Mouse (Mus musculus) liver, adult (tissue): ENCODE data around the gene Calm1.

Source experiments
- GATA4 ChIP-seq: IDR thresholded peaks from 2 replicates; pipeline ENCODE4 v1.6.1; 2014; ENCODE audit warnings: mild to moderate bottlenecking, low read length; ENCODE audit not compliant: insufficient replicate concordance

Gene Calm1

DNA sequence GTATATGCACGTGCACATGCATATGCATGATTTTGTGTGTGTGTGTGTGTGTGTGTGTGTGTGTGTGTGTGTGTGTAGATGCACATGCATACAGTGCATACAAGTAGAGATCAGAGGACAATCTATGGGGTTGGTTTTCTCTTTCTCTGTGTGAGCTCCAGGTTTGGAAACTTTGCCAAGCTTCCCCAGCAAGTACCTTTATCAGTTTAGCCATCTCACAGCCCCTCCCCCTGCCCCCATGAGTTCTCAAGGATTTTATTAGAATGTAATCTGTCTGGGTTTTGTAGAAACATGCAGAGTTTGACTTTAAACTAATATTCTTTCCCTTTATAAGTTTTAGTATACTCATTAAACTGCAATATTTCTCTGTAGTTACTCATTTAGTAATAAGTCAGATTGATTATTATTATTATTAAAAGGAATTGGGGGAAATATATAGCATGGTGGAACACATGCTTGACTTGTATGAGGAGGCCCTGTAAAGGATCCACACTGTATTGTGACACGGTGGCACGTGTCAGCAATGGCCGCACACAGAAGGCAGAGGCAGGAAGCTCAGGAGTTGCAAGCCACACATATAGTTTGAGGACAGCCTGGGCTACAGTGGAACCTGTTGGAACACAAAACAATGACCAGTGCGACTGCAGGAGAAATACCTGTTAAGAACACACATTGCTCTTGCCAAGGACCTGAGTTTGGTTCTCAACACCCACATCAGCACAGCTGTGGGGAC, 12.4 kb downstream of the Calm1 start:
- no peak for TF ChIP-seq GATA4

DNA sequence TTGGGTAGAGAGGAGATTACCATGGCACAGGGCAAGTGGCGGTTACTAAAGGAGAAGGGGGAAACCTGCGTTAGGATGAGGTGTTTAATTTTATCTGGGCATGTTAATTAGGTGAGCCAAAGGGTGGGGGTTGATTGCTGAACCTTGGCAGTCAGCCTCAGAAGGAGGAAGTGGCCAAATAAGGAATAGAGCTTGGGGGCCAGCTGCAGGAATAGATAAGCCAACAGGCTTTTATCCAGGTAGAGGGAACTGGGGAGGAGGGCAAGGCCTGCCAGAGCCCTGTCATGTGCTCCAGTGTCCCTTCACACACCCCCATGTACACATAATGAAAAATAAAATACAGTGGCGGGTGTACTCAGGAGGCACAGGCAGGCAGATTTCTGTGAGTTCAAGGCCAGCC, 13.2 kb downstream of the Calm1 start:
- TF ChIP-seq GATA4: no peak

DNA sequence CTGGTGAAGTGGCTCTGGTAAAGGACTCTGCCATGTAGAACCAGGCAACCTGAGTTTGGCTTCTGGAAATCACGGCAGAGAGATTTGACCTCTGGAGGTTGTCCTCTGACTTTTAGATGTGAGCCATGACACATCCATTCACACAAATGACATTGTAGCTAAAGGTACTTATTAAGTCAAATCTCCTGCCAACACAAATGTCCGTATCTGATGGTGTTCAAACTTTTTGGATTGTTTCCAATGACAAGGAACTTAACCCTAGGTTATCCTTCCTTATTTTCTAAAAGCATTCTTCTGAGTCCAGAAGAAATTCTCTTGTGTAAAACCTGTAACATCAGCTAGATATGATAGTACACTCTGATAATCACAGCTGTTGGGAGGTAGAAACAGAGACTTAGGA, 13.9 kb downstream of the Calm1 start:
- no peak for TF ChIP-seq GATA4

DNA sequence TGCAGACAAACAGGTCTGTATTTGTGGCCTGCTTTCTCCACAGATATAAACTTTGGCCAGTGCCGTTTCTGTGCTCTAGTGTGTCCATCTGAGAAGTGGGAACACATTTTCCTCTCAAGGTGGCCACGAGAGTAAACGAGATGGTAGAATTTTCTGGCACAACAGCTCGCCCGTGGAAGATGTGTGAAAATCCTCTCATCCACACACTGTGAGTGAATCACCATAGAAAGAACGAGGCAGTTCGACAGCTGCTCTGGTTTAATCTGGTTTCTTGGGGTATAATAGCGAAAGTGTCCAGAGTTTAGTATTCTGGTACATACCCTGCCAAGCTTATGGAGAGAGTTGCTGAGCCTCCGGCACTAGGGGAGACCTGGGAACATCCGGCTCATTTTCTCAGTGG, 14.9 kb downstream of the Calm1 start:
- no peak for TF ChIP-seq GATA4

DNA sequence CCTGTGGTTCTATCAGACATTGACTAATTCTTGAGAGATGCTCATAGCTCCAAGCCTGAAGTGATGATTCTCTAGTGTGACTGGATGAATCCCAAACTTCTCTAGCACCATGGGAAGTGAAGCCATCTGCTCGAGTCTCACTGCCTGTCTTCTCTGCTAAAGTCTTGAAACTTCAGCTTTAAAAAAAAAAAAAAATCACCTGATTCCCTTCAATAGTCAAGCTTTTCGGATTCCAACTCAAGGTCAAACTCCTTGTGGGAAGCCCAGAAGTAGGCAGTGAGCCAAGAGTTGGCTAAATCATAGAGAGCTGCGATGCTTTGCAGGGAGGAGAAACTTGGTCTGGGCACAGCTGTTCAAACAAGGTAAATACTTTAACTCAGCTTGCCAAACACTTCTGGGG, 15.5 kb downstream of the Calm1 start:
- TF ChIP-seq GATA4: no peak

DNA sequence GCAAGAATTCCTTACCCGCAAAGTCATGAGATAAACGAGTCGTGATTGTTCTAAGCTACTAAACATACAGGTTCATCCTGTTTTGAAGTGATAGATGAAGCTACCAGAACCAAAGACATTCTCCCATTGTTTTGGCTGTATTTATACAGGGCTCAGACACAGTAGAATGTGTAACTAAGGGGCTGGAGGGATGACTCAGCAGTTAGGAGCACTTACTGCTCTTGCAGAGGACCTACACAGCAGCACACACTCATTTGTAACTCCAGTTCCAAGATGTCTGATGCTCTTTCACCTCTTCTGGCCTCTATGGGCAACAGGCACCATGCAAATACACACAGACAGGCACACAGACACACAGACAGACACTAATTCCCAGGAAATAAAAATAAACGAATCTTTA, 20.8 kb downstream of the Calm1 start:
- no peak for TF ChIP-seq GATA4

DNA sequence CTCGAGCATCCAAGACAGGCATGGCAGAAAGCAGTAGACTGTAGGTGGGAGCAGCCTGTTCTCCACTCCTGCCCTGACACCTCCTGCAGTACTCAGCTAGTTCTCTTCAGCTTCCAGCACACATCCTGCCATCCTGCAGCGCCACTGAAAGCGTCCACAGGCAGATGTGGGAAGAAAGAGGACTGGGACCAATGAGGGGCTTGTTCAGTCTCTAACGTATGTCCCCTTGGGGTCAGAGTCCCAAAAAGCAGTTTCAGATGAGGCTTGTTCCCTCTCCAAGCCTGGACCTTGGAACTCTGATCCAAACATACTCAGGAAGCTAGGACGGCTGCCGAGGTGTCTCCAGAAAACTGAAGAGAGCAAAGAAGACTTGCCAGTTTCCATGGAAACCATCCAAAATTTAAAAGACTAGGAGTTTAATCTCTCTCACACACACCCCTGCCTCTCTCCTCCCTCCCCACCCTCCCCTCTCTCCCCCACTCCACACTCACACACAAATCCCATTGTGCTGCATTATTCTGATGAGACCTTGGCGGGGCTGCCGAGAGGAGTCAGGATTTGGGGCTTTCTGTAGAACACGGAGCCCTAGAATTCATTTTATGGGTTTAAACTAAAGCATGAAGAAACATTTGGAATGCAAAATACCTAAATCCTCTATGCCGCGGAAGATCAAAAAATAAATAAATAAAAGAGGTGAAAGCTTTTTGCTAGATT, 22.5 kb downstream of the Calm1 start:
- no peak for TF ChIP-seq GATA4

DNA sequence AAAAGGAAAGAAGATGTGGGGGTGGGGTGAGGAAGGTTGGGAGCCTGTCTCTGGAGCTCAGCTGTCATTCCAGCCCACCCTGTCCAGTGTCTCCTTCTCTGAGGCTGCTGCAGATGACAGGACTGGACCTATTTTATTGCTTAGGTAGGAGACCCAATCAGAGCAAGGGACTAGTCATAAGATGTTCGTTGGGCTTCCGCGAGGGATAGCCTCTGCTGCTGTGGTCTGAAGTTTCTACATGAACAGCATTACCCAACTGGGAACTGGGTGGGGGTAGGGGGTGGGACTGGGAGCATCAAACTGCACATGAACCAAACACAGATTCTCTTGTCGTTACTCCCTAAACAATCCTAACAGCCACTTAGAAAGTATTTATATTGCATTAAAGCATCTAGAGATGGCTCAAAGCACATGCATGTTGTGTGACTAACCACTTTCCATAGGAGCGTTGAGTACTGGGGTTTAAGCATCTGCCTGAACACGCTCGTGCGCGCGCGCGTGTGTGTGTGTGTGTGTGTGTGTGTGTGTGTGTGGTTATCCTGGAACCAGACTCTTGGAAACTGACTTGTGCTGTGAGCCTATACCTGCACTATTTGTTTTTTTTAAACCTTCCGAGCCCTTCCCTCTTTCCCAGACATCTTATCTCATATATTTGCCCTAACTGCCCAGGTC, 23.2 kb downstream of the Calm1 start:
- no peak for TF ChIP-seq GATA4

DNA sequence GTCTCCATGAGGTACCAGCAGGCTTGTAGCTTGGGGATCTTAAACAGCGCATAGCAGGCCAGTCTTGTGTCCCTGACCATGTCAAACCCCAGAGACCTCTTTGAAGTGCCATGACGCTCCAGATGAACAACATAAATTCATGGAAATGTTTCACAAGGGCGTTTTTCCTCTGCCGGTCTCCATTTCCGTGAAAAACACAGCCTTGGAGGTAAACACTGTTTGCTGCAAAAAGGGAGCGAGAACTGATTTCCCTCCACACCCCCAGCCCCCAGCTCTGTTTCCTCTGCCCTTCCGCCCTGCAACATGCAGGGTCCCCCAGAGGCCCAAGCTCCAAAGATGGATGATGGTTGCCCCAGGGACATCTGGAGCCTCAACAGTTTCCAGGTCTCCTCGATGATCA, 24.3 kb downstream of the Calm1 start:
- TF ChIP-seq GATA4: no peak

DNA sequence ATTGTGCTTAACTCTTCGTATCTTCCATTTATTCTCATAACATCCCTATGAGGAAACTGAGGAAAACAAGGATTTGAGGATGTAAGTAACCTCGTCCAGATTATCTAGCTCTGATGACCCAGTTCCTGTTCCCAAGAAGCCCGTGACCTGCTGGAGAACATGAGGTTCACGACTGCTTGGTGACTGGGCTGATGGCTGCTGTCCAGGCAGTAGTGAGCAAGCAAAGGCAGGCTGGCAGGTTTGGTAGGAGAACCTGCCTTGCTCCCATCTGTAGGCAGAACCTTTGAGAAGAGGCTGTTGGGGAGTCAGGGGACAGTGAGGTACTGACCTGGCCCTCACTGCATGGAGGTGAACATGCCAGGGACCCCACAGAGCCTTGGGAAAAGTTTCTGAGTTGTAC, 26.0 kb downstream of the Calm1 start:
- TF ChIP-seq GATA4: no peak

DNA sequence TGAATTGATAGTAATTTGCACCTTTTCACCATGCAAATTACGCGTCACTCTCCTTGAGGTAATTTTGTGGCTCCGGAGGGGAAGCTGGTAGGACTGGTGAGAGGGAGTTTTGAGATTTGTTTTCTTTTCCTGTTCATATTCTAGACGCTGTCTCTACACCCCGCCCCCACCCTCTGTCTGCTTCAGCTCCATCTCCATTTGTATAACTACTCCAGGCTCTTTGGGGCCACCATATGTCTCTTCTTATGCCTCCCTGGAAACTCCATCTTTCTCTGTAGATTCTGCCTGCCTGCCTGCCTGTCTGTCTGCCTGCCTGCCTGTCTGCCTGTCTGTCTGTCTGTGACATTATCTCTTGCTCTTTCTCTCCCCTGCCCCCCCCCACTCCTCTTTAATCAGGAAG, 26.8 kb downstream of the Calm1 start:
- TF ChIP-seq GATA4: no peak

DNA sequence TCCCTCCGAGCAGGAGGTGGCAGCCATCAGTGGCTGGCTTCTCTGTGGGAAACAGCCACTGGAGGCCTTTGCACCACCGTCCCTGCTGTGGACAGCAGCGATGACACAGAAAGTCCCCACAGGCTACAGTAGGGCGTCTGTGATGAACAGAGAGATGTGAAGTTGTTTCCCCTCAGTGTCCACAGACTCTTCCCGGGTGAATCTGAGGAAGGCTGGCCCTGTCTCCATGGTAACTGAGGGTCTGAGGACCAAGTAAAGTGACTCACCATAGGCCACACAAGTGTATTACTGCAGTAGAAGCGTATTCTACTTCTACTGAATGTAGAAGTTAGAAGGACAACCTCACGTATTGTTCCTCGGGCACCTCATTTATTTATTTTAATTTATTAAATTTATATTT, 27.4 kb downstream of the Calm1 start:
- TF ChIP-seq GATA4: no peak

DNA sequence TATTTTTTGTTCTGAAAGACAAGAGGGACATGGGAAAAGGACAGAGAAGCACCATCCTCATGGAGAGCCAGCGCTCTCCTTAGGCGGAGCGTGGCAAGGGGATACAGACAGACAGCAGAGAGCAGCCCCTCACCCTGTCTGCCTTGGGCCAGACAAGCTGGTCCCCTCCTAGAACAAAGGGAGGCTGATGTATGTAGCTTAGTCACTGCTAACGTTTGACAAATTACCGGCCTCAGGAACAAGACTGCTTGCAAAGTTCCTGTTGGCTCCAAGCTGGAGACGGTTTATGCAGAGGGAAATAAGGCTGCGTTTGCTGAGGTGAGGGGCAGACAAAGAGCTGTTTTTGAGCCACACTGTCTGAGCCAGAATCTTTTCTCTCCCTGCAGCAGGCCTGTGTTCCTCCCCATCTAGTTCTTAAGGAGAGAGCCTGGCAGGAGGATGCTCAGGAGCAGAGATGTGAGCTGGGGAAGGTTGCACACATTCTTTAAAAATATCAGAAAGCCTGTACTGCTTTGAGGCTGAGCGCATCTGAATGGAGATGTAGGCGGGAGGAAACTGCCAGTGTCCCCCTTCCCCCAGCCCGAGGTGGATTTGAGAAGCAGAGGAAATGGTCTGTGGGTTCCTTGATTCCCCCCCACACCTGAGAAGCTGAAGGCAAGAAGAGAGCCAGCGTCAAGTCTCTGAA, 28.9 kb downstream of the Calm1 start:
- TF ChIP-seq GATA4: no peak

DNA sequence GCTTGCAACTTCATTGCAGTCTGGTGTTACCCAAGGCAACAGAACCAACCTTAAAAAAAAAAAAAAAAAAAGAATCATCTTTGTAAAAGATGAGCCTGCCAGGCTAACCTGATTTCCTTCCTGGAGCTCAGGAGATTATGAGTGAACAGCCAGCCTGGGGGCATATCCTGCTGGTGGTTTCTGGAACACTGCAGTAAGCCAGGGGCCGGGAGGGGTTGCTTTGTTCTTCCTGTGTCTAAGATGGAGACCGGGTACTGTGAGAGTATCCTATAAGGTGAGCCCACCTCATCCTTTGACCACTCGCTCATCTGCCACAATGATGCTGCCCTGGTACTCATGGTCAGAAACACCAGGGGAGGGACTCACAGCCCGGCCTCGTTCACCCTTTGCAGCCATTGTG, 35.0 kb downstream of the Calm1 start:
- TF ChIP-seq GATA4: no peak

DNA sequence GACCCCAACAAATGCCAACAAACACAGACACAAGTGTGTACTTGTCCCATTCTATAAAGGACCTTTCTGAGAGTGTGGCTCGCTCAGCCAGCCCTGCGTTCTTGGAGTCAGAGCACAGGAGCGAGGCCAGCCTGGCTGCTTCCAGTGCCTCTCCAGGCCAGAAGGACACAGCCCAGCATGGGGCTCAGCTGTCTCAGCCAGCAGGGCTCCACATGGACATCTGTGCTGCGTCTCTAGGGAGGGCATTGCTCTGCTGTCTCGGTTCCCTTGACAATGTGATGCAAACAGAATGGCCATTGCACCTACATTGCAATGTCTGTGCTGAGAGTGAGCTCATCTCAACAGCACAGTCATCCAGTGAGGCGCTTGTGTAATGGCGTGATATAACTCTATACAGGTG, 35.7 kb downstream of the Calm1 start:
- no peak for TF ChIP-seq GATA4

DNA sequence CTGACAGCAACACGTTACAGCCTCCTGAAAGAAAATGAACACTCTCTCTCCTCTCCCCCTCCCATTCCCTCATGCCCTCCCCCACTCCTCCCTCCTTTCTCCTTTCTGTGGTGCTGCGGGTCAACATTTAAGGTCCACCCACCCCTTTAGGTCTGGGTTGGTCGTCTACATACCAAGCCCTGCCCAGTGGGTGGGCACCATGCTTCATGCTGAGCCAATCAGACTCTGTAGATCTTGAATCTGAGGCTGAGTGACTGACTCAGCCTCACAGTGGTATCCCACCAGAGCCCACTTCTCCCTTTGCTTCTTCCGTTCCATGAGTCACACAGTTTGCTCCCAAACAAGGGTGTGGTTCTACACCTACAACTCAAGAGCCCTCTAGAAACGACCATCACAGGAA, 36.2 kb downstream of the Calm1 start:
- TF ChIP-seq GATA4: no peak

DNA sequence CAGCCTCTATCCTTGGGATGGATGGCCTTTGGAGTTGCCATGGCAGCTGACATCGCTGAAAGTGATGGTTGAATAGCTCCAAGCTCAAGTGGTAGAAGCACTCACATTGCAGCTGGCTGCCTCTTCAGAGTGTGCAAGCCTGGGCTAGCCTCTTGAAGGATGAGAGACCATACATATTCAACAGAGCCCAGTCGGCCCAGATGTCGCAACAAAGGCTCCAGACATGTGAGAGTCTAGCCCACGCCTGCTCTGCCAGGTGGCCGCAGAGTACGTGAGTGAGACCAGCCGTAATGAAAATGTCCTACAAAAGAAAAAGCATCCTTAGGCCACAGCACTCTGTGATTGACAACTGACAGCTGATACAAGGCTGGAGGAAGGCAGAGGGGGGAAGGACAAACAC, 40.2 kb downstream of the Calm1 start:
- TF ChIP-seq GATA4: no peak

DNA sequence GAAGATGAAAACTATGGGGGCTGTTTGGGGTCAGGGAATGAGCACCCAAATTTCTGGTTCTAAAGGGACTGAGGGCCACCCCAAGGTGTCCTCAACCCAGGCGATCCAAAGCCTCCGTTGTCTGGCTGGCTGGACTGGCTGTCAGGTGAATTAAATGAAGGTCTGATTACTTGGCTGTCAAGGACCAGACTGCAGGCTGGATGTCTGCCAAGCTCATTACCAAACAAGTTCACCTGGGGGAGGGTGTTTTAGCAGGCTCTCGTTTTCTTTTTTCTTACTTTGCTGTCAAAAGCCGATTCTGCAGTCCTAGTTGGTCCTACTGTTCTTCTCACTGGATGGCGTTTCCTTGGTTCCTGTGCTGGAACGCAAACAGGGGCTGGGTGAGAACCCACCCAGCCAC, 40.6 kb downstream of the Calm1 start:
- no peak for TF ChIP-seq GATA4
